Mouse (Mus musculus) forebrain, embryonic 11.5 days (tissue): ENCODE measurements around the gene Vps26a. TPM values are rescaled to one million over a fixed set of nuclear protein-coding genes. Genes with fewer than 3 reads are reported as not detected.
A peak's percentile ranks its signal among the peaks of the same experiment; 100 is the strongest.

ENCODE experiments used
- ATAC-seq: fragments of 200-750 bp; cut with Nextera tagmentation; replicated peaks from 2 replicates; pipeline ENCODE4 v1.8.0; 2017; ENCODE audit warnings: moderate TSS enrichment; ENCODE audit not compliant: low FRiP score
- DNase-seq: peaks from one replicate; pipeline ENCODE4 v3.0.0-alpha.2; 2017; ENCODE audit warnings: low spot score
- H3K27ac ChIP-seq: fragments of 300-500 bp; sonication (generic); 2 replicates; pipeline ENCODE4 v1.5.1; 2014; ENCODE audit warnings: low read depth, low read length
- H3K27me3 ChIP-seq: fragments of 300-500 bp; sonication (generic); 2 replicates; pipeline ENCODE4 v1.6.1; 2014; ENCODE audit warnings: mild to moderate bottlenecking, low read length, mixed read lengths; ENCODE audit not compliant: control insufficient read depth, insufficient read depth
- H3K36me3 ChIP-seq: fragments of 300-500 bp; sonication (generic); 2 replicates; pipeline ENCODE4 v1.6.1; 2014; ENCODE audit warnings: mild to moderate bottlenecking, low read length, moderate library complexity, mixed read lengths; ENCODE audit not compliant: control insufficient read depth, insufficient read depth
- H3K4me1 ChIP-seq: fragments of 300-500 bp; sonication (generic); replicated peaks from 2 replicates; pipeline ENCODE4 v1.6.1; 2014; ENCODE audit warnings: low read length, mixed read lengths; ENCODE audit not compliant: control insufficient read depth, insufficient read depth
- H3K4me2 ChIP-seq: fragments of 300-500 bp; sonication (generic); 2 replicates; pipeline ENCODE4 v1.6.1; 2014; ENCODE audit warnings: low read depth, mild to moderate bottlenecking, low read length, moderate library complexity, mixed read lengths; ENCODE audit not compliant: severe bottlenecking
- H3K4me3 ChIP-seq: fragments of 300-500 bp; sonication (generic); 2 replicates; pipeline ENCODE4 v1.5.1; 2014; ENCODE audit warnings: low read depth, low read length
- H3K9ac ChIP-seq: fragments of 300-500 bp; sonication (generic); 2 replicates; pipeline ENCODE4 v1.6.1; 2014; ENCODE audit warnings: low read length
- H3K9me3 ChIP-seq: fragments of 300-500 bp; sonication (generic); 2 replicates; pipeline ENCODE4 v1.6.1; 2016; ENCODE audit warnings: low read length, mixed read lengths; ENCODE audit not compliant: control insufficient read depth
- WGBS: fragments of 180-500 bp; shearing (Covaris S2); extraction: QIAGEN DNeasy Blood & Tissue Kit; methylation state at CpG from one replicate; pipeline ENCODE4 v1.1.7; 2014; 5-methylcytosine and 5-hydroxymethylcytosine counted together
- polyA plus RNA-seq: library from polyadenylated mRNA; unstranded; fragments of >200 nt; fragmentation: Nextera tagmentation; extraction: Ambion mirVana; gene quantifications from 2 replicates; pipeline ENCODE4 v1.2.1, GENCODE M21; 2014

Vps26a gene
- polyA plus RNA-seq, 1 experiment from 2014 or later, result 110 TPM

- Histone ChIP-seq H3K4me2 (no peak overlapping the region), H3K9me3 (no peaks in the 10 kb centered on the region), H3K4me3 (no peak overlapping the region), H3K4me1 (no peaks in the 10 kb centered on the region), H3K27ac (no peak overlapping the region), H3K27me3 (no peaks in the 10 kb centered on the region), H3K36me3 (no peaks in the 10 kb centered on the region), H3K9ac (no peak overlapping the region)
- 91% methylated on average over 6 of the region's 6 CpGs for WGBS
- DNase-seq (no peak), ATAC-seq (no peak)
These were observed 30.9 kb upstream of the Vps26a start for GRCm38 (mm10) chr10:62517511-62517910.

- no peaks in the 10 kb centered on the region for H3K4me1 ChIP-seq
- no peak overlapping the region for H3K4me2 ChIP-seq
- ATAC-seq (no peak), DNase-seq (no peak)
- H3K4me3 ChIP-seq, result no peak overlapping the region
- H3K27me3 ChIP-seq, result no peaks in the 10 kb centered on the region; the same call in 1 of the 2 replicates
- H3K9ac ChIP-seq, result no peak overlapping the region
- H3K36me3 ChIP-seq, result no peaks in the 10 kb centered on the region
- WGBS, result 93% methylated on average over 4 of the region's 4 CpGs
- H3K9me3 ChIP-seq, result no peaks in the 10 kb centered on the region
- no peak overlapping the region for H3K27ac ChIP-seq
These were observed 26.2 kb upstream of the Vps26a start for GRCm38 (mm10) chr10:62512855-62513254.

GRCm38 (mm10) chr10:62511528-62511927 lies 24.9 kb upstream of the Vps26a start:
- DNase-seq, result no peak
- WGBS, result 80% methylated on average over 6 of the region's 6 CpGs

GRCm38 (mm10) chr10:62509032-62509656 lies 22.5 kb upstream of the Vps26a start:
- H3K27me3 ChIP-seq, result no peaks in the 10 kb centered on the region; the same call in 1 of the 2 replicates
- no peaks in the 10 kb centered on the region for H3K4me1 ChIP-seq
- H3K9me3 ChIP-seq, result no peaks in the 10 kb centered on the region
- H3K36me3 ChIP-seq, result no peaks in the 10 kb centered on the region
- WGBS, result 67% methylated on average over 11 of the region's 11 CpGs
- ATAC-seq (no peak), DNase-seq (no peak)
- no peak overlapping the region for H3K4me3 ChIP-seq
- H3K4me2 ChIP-seq, result no peak overlapping the region
- no peak overlapping the region for H3K27ac ChIP-seq
- H3K9ac ChIP-seq, result no peak overlapping the region

More at GRCm38 (mm10) chr10:62511528-62511927, 24.9 kb upstream of the Vps26a start:
- Histone ChIP-seq H3K4me1 (no peaks in the 10 kb centered on the region), H3K4me2 (no peak overlapping the region), H3K9ac (no peak overlapping the region), H3K27ac (no peak overlapping the region), H3K27me3 (no peaks in the 10 kb centered on the region; the same call in 1 of the 2 replicates), H3K4me3 (no peak overlapping the region), H3K9me3 (no peaks in the 10 kb centered on the region), H3K36me3 (no peaks in the 10 kb centered on the region)
- ATAC-seq, result no peak

- ATAC-seq, result no peak
- H3K27ac ChIP-seq, result no peak overlapping the region
These were observed 21.9 kb upstream of the Vps26a start for GRCm38 (mm10) chr10:62508459-62508858.

GRCm38 (mm10) chr10:62507591-62508308 lies 21.1 kb upstream of the Vps26a start:
- ATAC-seq (no peak), DNase-seq (no peak)
- Histone ChIP-seq H3K9me3 (no peaks in the 10 kb centered on the region), H3K27me3 (no peaks in the 10 kb centered on the region; the same call in 1 of the 2 replicates), H3K9ac (no peak overlapping the region), H3K4me2 (peak overlapping the region; percentile 19; the same call in 1 of the 2 replicates), H3K4me1 (no peaks in the 10 kb centered on the region), H3K4me3 (no peak overlapping the region; the same call in 1 of the 2 replicates), H3K36me3 (no peaks in the 10 kb centered on the region), H3K27ac (no peak overlapping the region)
- 16% methylated on average over 18 of the region's 18 CpGs for WGBS

More at GRCm38 (mm10) chr10:62508459-62508858, 21.9 kb upstream of the Vps26a start:
- Histone ChIP-seq H3K4me1 (no peaks in the 10 kb centered on the region), H3K27me3 (no peaks in the 10 kb centered on the region; the same call in 1 of the 2 replicates), H3K4me2 (peak overlapping the region; percentile 19), H3K9me3 (no peaks in the 10 kb centered on the region), H3K36me3 (no peaks in the 10 kb centered on the region), H3K9ac (no peak overlapping the region), H3K4me3 (peak overlapping the region; percentile 3; the same call in 1 of the 2 replicates)
- DNase-seq, result no peak
- 11% methylated on average over 11 of the region's 11 CpGs for WGBS

GRCm38 (mm10) chr10:62507071-62507470 lies 20.5 kb upstream of the Vps26a start:
- WGBS, result 90% methylated on average over 4 of the region's 4 CpGs
- Histone ChIP-seq H3K9ac (no peak overlapping the region), H3K27ac (no peak overlapping the region), H3K36me3 (no peaks in the 10 kb centered on the region), H3K27me3 (no peaks in the 10 kb centered on the region; the same call in 1 of the 2 replicates), H3K9me3 (no peaks in the 10 kb centered on the region), H3K4me1 (no peaks in the 10 kb centered on the region), H3K4me2 (no peak overlapping the region), H3K4me3 (no peak overlapping the region)
- no peak for ATAC-seq
- DNase-seq, result no peak

GRCm38 (mm10) chr10:62506019-62506556 lies 19.5 kb upstream of the Vps26a start:
- Histone ChIP-seq H3K9me3 (no peaks in the 10 kb centered on the region), H3K4me2 (no peak overlapping the region), H3K4me1 (no peaks in the 10 kb centered on the region), H3K27me3 (no peaks in the 10 kb centered on the region; the same call in 1 of the 2 replicates), H3K27ac (no peak overlapping the region), H3K9ac (no peak overlapping the region), H3K36me3 (no peaks in the 10 kb centered on the region), H3K4me3 (no peak overlapping the region)
- WGBS, result 86% methylated on average over 17 of the region's 17 CpGs
- ATAC-seq, result no peak
- no peak for DNase-seq
